Mouse (Mus musculus) heart, embryonic 10.5 days (tissue): Measurements from ENCODE around the gene Ssbp3. TPM values are rescaled to one million over a fixed set of nuclear protein-coding genes. Genes with fewer than 3 reads are reported as not detected.
A peak's percentile ranks its signal among the peaks of the same experiment; 100 is the strongest.

Experiments used
- DNase-seq: peaks from one replicate; pipeline ENCODE4 v3.0.0-alpha.2; 2017; ENCODE audit warnings: low spot score
- H3K27ac ChIP-seq: fragments of 300-500 bp; sonication (generic); 2 replicates; pipeline ENCODE4 v1.5.1; 2016; ENCODE audit warnings: mild to moderate bottlenecking
- H3K27me3 ChIP-seq: fragments of 300-500 bp; sonication (generic); 2 replicates; pipeline ENCODE4 v1.6.1; 2016; ENCODE audit warnings: mild to moderate bottlenecking; ENCODE audit not compliant: poor library complexity, insufficient read depth, severe bottlenecking
- H3K36me3 ChIP-seq: fragments of 300-500 bp; sonication (generic); 2 replicates; pipeline ENCODE4 v1.6.1; 2016; ENCODE audit warnings: mild to moderate bottlenecking, moderate library complexity
- H3K4me1 ChIP-seq: fragments of 300-500 bp; sonication (generic); 2 replicates; pipeline ENCODE4 v1.6.1; 2016; ENCODE audit warnings: mild to moderate bottlenecking
- H3K4me3 ChIP-seq: fragments of 300-500 bp; sonication (generic); 2 replicates; pipeline ENCODE4 v1.5.1; 2016; ENCODE audit warnings: mild to moderate bottlenecking, moderate library complexity
- H3K9me3 ChIP-seq: fragments of 300-500 bp; sonication (generic); 2 replicates; pipeline ENCODE4 v1.6.1; 2016; ENCODE audit warnings: mild to moderate bottlenecking, moderate library complexity
- WGBS: fragments of 180-500 bp; shearing (Covaris S2); methylation state at CpG from one replicate; pipeline ENCODE4 v1.1.7; 2016; 5-methylcytosine and 5-hydroxymethylcytosine counted together
- polyA plus RNA-seq: library from polyadenylated mRNA; unstranded; fragments of >200 nt; fragmentation: Nextera tagmentation; extraction: Ambion mirVana; gene quantifications from 2 replicates; pipeline ENCODE4 v1.2.1, GENCODE M21; 2016

Ssbp3 gene
- polyA plus RNA-seq, 1 experiment from 2014 or later, result 139 TPM

DNA sequence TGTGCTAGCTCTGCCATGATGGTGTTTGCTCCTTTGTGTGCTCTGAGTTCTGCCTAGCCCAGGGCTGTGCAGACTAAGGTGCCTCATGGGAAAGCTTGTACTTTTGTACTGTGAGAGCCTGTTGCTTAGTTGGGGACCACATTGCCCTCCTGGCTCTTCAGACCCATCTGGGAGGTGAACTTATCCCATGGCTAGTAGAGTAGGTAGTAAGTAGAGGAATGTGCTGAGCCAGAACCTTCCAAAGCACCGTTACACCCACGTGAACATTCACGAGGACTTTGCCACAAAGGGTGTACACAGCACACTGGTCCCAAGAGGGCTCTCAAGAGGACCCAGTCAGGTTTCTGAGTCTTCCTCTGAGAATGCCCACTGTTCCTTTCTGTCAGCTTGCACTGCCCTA, 48.1 kb downstream of the Ssbp3 start:
- Histone ChIP-seq H3K27me3 (no peaks in the 10 kb centered on the region), H3K4me1 (peaks cover 71% of the 10 kb centered on the region)

GRCm38 (mm10) chr4:106959506-106960302, 49.2 kb downstream of the Ssbp3 start:
- H3K27me3 ChIP-seq, result no peaks in the 10 kb centered on the region
- no peak overlapping the region; the same call in 1 of the 2 replicates for H3K27ac ChIP-seq
- H3K4me1 ChIP-seq, result peaks cover 73% of the 10 kb centered on the region
- H3K4me3 ChIP-seq, result no peak overlapping the region
- no peaks in the 10 kb centered on the region for H3K9me3 ChIP-seq
- 84% methylated on average over 12 of the region's 12 CpGs for WGBS
- DNase-seq, result no peak
- H3K36me3 ChIP-seq, result peaks cover 17% of the 10 kb centered on the region

More for the DNA sequence above, 48.1 kb downstream of the Ssbp3 start:
- no peak for DNase-seq
- H3K4me3 ChIP-seq, result no peak overlapping the region
- H3K36me3 ChIP-seq, result peaks cover 27% of the 10 kb centered on the region
- WGBS, result 89% methylated on average over 3 of the region's 3 CpGs
- no peaks in the 10 kb centered on the region for H3K9me3 ChIP-seq
- no peak overlapping the region for H3K27ac ChIP-seq

DNA sequence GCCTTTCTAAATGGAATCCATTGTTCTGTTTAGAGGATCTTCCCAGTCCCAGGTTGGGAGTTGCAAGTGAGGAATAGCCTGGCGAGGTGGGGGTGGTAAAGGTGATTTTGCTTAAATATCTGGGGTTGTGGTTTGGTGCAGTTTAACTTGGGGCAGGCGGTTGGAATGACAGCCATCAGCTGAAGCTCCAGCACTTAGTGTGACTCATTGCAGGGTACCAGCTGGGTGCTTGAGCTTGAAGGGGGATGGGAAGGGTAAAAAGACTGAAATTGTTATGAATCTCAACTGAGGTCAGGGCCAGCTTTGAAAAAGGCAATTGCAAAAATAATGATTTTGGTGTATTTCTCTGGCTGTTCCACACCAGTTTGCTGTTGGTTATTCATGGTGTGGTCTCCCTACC, 50.0 kb downstream of the Ssbp3 start:
- H3K4me1 ChIP-seq, result peaks cover 73% of the 10 kb centered on the region
- no peak overlapping the region for H3K4me3 ChIP-seq
- no peak for DNase-seq
- WGBS, result 76% methylated on average over 2 of the region's 2 CpGs
- no peak overlapping the region for H3K27ac ChIP-seq
- H3K36me3 ChIP-seq, result peaks cover 16% of the 10 kb centered on the region
- no peaks in the 10 kb centered on the region for H3K9me3 ChIP-seq
- no peaks in the 10 kb centered on the region for H3K27me3 ChIP-seq

- Histone ChIP-seq H3K36me3 (peaks cover 17% of the 10 kb centered on the region), H3K4me3 (no peak overlapping the region), H3K9me3 (no peaks in the 10 kb centered on the region), H3K4me1 (peaks cover 73% of the 10 kb centered on the region), H3K27me3 (no peaks in the 10 kb centered on the region), H3K27ac (no peak overlapping the region)
- 95% methylated on average over 1 of the region's 1 CpGs for WGBS
- DNase-seq, result no peak
Measured at GRCm38 (mm10) chr4:106961321-106961720, 50.8 kb downstream of the Ssbp3 start.

DNA sequence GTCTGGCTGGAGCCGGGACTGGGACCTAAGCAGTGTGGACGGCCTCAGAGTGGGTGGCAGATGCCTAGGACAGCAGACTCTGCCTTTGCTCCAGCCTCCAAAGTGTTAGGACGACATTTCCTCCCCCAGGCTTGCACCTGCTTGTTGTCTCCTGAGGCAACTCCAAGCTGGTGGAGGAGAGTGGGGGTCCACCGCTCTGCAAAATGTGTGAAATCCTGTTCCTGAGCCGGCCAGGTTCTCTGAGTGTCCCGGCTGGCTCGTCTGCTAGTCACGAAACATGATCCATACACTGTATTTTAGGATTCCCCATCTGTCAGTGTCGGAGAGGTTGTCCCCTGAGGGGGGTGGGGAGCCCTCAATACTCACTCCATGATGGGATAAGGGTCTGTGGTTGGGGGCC, 53.9 kb downstream of the Ssbp3 start:
- Histone ChIP-seq H3K27ac (peak overlapping the region; percentile 18; the same call in 1 of the 2 replicates), H3K36me3 (peaks cover 14% of the 10 kb centered on the region), H3K9me3 (no peaks in the 10 kb centered on the region), H3K4me3 (no peak overlapping the region), H3K4me1 (peaks cover 78% of the 10 kb centered on the region), H3K27me3 (no peaks in the 10 kb centered on the region)
- no peak for DNase-seq
- 69% methylated on average over 9 of the region's 9 CpGs for WGBS

DNA sequence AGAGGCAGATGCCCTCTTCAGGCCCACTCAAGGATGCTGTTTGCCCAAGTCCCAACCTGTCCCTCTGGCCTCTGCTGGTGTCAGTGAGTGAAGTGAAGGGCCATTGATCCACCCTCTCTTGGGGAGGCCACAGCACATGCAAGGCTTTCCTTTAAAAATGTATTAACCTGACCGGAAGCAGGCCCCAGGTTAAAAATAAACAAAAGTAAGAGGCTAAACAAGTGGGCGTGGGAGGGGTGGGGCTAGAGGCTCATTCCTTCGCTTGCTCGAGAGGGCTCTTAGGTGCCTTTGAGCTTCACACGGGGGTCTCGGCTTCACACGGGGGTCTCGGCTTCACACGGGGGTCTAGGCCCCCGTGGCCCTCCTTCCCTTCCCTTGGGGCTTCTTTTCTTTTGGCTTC, 54.5 kb downstream of the Ssbp3 start:
- Histone ChIP-seq H3K9me3 (no peaks in the 10 kb centered on the region), H3K27ac (peak overlapping the region; percentile 42; the same call in 1 of the 2 replicates), H3K27me3 (no peaks in the 10 kb centered on the region), H3K4me1 (peaks cover 78% of the 10 kb centered on the region), H3K36me3 (peaks cover 14% of the 10 kb centered on the region), H3K4me3 (no peak overlapping the region)
- DNase-seq, result no peak
- 83% methylated on average over 10 of the region's 10 CpGs for WGBS

GRCm38 (mm10) chr4:106966443-106966842, 55.9 kb downstream of the Ssbp3 start:
- Histone ChIP-seq H3K4me1 (peaks cover 87% of the 10 kb centered on the region), H3K9me3 (no peaks in the 10 kb centered on the region), H3K4me3 (no peak overlapping the region), H3K27me3 (no peaks in the 10 kb centered on the region), H3K36me3 (peaks cover 14% of the 10 kb centered on the region), H3K27ac (0 out of 2 replicates have a peak overlapping the region, but pooled peaks have one; percentile 2)
- WGBS, result 65% methylated on average over 3 of the region's 3 CpGs
- DNase-seq, result no peak

GRCm38 (mm10) chr4:106968910-106969309, 58.4 kb downstream of the Ssbp3 start:
- Histone ChIP-seq H3K36me3 (peaks cover 14% of the 10 kb centered on the region), H3K9me3 (no peaks in the 10 kb centered on the region), H3K27ac (peak overlapping the region; percentile 74; the same call in 1 of the 2 replicates), H3K4me1 (peaks cover 98% of the 10 kb centered on the region), H3K4me3 (no peak overlapping the region), H3K27me3 (no peaks in the 10 kb centered on the region)
- no peak for DNase-seq
- 59% methylated on average over 8 of the region's 8 CpGs for WGBS

GRCm38 (mm10) chr4:106970786-106971185, 60.3 kb downstream of the Ssbp3 start:
- H3K27me3 ChIP-seq, result no peaks in the 10 kb centered on the region
- H3K4me3 ChIP-seq, result no peak overlapping the region
- H3K27ac ChIP-seq, result no peak overlapping the region
- 69% methylated on average over 7 of the region's 7 CpGs for WGBS
- peaks cover 93% of the 10 kb centered on the region for H3K4me1 ChIP-seq
- H3K36me3 ChIP-seq, result peaks cover 5% of the 10 kb centered on the region; the same call in 1 of the 2 replicates
- H3K9me3 ChIP-seq, result no peaks in the 10 kb centered on the region
- no peak for DNase-seq

- H3K4me3 ChIP-seq, result no peak overlapping the region
- H3K36me3 ChIP-seq, result 0 out of 2 replicates have a peak, but pooled peaks cover 3% of the 10 kb centered on the region
- H3K9me3 ChIP-seq, result no peaks in the 10 kb centered on the region
- H3K27ac ChIP-seq, result no peak overlapping the region
- peaks cover 93% of the 10 kb centered on the region for H3K4me1 ChIP-seq
- H3K27me3 ChIP-seq, result no peaks in the 10 kb centered on the region
- DNase-seq, result no peak
- 93% methylated on average over 4 of the region's 4 CpGs for WGBS
Measured at GRCm38 (mm10) chr4:106972061-106972460, 61.6 kb downstream of the Ssbp3 start.

GRCm38 (mm10) chr4:106972461-106973384, 62.2 kb downstream of the Ssbp3 start:
- Histone ChIP-seq H3K4me3 (no peak overlapping the region), H3K4me1 (peaks cover 95% of the 10 kb centered on the region), H3K9me3 (no peaks in the 10 kb centered on the region), H3K27ac (peak overlapping the region; percentile 44; the same call in 1 of the 2 replicates), H3K27me3 (no peaks in the 10 kb centered on the region), H3K36me3 (0 out of 2 replicates have a peak, but pooled peaks cover 3% of the 10 kb centered on the region)
- no peak for DNase-seq
- WGBS, result 78% methylated on average over 15 of the region's 15 CpGs

DNA sequence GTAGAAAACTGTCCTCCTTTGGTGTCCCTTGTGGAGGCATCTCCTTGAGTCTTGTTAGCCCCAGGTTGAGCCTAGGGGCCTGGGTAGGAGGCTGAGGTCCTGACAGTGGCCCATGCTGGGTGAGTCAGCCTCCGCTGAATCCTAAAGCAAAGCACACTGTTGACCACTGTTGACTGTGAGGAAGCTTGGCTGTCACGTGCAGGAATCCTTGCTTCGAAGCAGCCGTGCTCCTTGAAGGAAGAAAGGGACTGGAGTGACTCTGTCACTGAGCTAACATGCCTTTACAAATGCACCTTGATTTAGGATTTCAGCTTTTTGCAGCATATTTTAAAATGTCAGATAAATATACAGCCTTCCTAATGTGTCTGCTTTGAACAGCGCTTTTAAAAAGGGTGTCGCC, 64.8 kb downstream of the Ssbp3 start:
- Histone ChIP-seq H3K27ac (no peak overlapping the region), H3K4me1 (peaks cover 93% of the 10 kb centered on the region), H3K9me3 (no peaks in the 10 kb centered on the region), H3K4me3 (no peak overlapping the region), H3K27me3 (no peaks in the 10 kb centered on the region), H3K36me3 (peaks cover 3% of the 10 kb centered on the region; the same call in 1 of the 2 replicates)
- no peak for DNase-seq
- whole genome bisulfite sequencing, result 76% methylated on average over 6 of the region's 6 CpGs
